Mouse (Mus musculus): Measurements from ENCODE around the gene Cope. TPM values are rescaled to one million over a fixed set of nuclear protein-coding genes. Genes with fewer than 3 reads are reported as not detected.

The Cope gene
- 100 to 1,000 TPM; 124 to 134 TPM for total RNA-seq (2021)

DNA sequence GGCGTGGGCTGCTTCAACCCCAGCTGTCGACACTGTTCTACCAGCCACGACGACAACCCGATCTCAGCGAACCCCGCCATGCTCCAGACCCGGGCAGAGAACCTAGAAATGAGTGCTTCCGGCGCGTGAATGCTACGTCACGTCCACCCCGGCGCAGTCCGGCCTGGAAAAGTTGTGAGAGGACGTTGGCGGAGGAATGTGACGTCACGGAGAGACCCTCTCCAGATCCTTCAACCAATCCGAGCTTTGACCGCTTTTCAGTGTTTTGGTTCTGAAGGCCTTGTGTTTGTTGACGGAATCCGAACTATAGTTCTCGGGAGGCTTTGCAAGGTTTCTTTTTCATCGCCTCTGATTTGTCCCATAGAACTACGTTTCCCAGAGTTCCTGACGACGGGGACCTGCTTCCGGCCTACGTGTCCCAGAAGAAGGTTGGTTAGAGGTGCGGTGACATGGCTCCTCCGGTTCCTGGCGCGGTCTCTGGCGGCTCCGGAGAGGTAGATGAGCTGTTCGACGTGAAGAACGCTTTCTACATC lies at the start of gene Cope, which contains the start of gene Ddx49:
TSS of gene Cope (plus strand) at position 161 of the 533 bp plus-strand sequence.
TSS of gene Ddx49 (minus strand) at position 132 of the 533 bp plus-strand sequence.
- intact Hi-C loops (cut with DNase I): no loop called here
- peak; percentile 95 for DNase-seq (ENCODE audit: extremely low spot score in 1 of 2, low spot score in 2 of 2)

- no peak for DNase-seq (ENCODE audit: extremely low spot score in 1 of 2, low spot score in 2 of 2)
- intact Hi-C loops (cut with DNase I): no loop called here
Observed at GRCm38 (mm10) chr8:70254628-70255027, 47.7 kb upstream of the Cope start.

DNA sequence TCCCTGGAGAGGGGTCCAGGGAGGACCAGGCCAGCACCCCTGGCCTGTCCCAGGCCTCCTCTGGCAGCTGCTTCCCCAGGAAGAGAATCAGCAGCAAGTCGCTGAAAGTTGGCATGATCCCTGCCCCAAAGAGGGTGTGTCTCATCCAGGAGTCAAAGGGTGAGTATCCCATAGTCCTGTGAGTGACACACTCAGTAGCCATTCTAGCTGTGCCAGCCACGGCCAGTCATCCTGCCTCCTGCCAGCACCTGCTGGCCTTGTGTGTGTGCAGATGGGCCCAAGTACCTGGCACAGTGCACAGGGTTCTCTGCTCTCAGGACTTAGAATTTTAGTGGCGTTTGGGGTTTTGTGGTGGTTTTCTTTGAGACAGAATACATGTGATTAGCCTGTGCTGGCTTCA lies 44.9 kb upstream of the Cope start:
- intact Hi-C loops (cut with DNase I): no loop called here
- DNase-seq (ENCODE audit: extremely low spot score in 1 of 2, low spot score in 2 of 2): no peak

DNA sequence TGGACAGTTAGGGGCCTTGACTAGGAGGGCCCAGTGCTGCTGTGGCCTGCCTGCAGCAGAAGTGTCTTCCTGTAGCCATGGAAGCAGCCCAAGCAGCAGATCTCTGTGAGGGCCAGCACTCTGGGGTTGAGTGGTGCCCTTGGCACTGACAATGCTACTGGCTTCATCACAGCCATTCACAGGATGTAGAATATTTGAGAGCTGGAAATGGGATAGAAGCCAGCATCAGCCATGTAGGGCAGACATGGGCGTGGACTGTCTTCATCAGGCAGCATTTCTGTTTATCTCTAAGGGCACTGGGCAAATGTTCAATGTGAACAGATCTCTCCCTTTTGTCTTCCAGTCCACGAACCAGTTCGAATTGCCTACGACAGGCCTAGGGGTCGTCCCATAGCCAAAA lies 43.7 kb upstream of the Cope start:
- DNase-seq (ENCODE audit: extremely low spot score in 1 of 2, low spot score in 2 of 2): no peak
- intact Hi-C loops (cut with DNase I): no loop called here

DNA sequence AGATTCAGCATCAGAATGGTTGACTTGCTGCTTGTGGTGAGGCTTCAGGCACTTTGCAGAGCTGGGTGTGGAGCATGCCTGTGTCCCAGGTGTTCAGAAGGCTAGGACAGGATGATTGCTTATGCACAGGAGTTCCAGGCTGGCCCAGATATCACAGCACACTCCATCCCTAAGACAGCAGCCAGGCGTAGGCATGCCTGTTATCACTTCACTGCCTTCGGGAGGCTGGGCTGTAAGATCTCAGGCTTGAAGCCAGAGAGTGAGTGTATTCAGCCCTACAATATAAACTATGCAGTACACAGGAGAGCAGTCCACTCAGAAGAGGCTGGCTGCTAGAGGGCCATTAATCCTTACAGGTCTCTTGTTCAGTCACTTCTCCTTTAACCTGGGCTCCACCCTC lies 43.3 kb upstream of the Cope start:
- DNase-seq (ENCODE audit: extremely low spot score in 1 of 2, low spot score in 2 of 2): no peak
- intact Hi-C loops (cut with DNase I): no loop called here

DNA sequence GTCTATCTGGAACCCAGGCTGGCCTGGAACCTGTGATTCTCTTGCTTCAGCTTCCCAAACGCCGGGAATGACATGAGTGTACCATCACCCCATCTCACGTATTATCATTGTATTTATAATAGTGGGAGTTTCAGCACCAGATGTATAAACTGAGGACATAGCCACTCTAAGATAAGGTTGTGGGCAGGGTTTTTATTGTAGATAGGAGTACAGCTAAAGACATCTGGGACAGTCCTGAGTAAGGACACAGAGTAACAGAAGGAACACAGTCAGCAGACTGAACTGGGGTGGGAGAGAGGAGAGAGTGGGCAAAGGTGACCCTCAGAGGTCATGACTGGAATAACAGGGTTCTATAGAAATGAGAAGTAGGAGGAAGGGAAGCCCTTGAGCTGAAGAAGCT lies 34.6 kb upstream of the Cope start:
- intact Hi-C loops (cut with DNase I): no loop called here
- no peak for DNase-seq (ENCODE audit: extremely low spot score in 1 of 2, low spot score in 2 of 2)

DNA sequence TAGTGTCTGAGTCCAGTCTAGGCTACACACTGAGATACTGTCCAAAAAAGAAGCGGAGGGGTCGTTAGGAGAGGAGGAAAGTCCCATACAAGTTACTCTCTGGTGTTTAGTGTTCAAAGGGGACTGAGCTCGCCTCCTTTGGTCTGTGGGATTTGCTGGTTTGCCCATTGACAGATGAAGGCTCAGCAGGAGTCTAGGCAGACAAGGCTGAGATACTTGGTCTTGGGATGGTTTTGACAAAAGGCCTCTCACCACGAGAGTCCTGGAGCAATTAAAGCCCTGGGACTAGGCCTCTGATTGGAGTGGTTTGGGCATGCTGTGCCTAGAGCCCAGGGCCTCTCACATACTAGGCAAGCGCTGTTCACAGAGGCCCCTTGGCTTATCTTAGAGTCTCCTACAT lies 34.0 kb upstream of the Cope start:
- DNase-seq (ENCODE audit: extremely low spot score in 1 of 2, low spot score in 2 of 2): no peak
- intact Hi-C loops (cut with DNase I): no loop called here

DNA sequence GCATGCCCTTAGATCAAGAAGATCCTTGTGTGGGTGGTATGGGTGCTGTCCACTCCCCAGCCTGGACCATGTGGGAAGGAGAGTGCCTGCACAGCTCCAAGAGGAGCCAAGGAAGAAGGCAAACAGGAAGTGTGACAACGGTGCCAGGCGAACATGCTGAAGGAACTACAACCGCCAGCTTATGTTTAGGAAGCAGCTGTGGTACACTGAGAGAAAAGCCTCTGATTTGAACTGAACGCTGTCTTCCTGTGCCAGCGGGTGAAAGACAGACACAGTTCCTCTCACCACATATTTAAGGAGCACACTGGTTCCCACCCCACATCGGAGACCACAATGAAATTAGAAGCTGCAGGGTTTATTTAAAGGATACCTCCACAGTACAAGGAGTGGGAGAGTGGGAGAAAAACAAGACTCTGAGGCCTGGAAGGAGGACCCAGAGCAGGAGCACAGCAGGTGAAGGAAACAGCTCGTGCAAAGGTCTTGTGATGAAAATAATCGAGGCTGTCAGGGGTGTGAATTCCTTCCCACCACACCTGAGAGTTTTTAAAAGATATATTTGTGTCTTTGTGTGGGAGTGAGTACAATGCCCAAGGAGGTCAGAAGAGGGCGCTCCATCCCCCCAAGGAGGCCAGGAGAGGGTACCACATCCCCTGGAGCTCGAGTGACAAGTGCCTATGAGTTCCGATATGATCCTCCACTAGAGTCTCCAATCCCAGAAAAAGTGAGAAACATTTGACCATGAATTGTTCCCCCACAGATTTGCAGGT lies 33.3 kb upstream of the Cope start:
- intact Hi-C loops (cut with DNase I): no loop called here
- DNase-seq (ENCODE audit: extremely low spot score in 1 of 2, low spot score in 2 of 2): peak; percentile 36 to 57

DNA sequence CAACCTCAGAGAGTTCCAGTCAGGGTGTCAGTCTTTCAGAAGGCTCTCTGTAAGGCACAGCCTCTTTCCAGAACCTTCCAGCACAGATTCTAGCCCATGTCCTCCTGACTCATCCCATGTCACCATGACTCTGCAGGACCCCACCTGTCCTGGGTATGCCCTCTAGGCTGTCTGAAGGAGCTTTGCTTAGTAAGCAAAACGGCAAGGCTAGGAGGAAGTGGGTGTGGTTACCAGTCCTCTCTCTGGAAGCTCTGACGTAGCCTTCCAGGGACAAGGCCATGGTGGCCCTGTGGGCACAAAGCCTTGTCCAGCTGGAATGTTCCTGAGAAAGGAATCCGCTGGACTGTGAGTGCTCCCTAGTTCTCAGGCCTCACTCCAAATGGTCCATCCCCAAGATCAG lies 29.4 kb upstream of the Cope start:
- DNase-seq (ENCODE audit: extremely low spot score in 1 of 2, low spot score in 2 of 2): no peak
- intact Hi-C loops (cut with DNase I): no loop called here

- intact Hi-C loops (cut with DNase I): no loop called here
- no peak for DNase-seq (ENCODE audit: extremely low spot score in 1 of 2, low spot score in 2 of 2)
Observed at GRCm38 (mm10) chr8:70274350-70274749, 28.0 kb upstream of the Cope start.

GRCm38 (mm10) chr8:70276476-70276875 lies 25.8 kb upstream of the Cope start:
- DNase-seq (ENCODE audit: extremely low spot score in 1 of 2, low spot score in 2 of 2): no peak
- intact Hi-C loops (cut with DNase I): no loop called here

DNA sequence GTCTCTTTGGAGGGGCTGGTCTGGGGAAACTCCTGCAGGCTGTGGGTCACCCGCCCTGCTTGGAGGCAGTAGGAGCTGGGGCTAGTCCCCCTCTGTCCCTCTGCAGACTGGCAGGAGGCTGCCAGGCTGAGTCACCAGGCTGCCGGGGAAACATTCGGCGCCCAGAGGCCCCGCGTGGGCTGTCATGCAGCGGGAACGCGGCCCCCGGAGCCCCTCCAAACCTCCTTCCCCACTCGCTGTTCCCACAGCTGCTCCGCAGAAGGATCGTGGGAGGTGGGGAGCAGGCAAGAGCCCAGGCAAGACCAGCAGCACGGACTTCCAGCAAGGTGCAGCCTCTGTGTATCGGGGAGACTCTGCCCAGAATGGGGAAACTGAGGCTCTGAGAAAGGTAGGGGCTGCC lies 24.1 kb upstream of the Cope start:
- intact Hi-C loops (cut with DNase I): no loop called here
- DNase-seq (ENCODE audit: extremely low spot score in 1 of 2, low spot score in 2 of 2): no peak

- intact Hi-C loops (cut with DNase I): no loop called here
- DNase-seq (ENCODE audit: extremely low spot score in 1 of 2, low spot score in 2 of 2): no peak
Observed at GRCm38 (mm10) chr8:70279266-70279665, 23.1 kb upstream of the Cope start.

- intact Hi-C loops (cut with DNase I): no loop called here
- no peak for DNase-seq (ENCODE audit: extremely low spot score in 1 of 2, low spot score in 2 of 2)
Observed at GRCm38 (mm10) chr8:70281001-70281400, 21.3 kb upstream of the Cope start.

GRCm38 (mm10) chr8:70282603-70283135 lies 19.6 kb upstream of the Cope start, which contains the start of gene Homer3:
Gene Homer3, plus strand, starts transcription at chr8:70282827.
- peak; percentile 68 to 95 for DNase-seq (ENCODE audit: extremely low spot score in 1 of 2, low spot score in 2 of 2)
- intact Hi-C loops (cut with DNase I): no loop called here

- DNase-seq (ENCODE audit: extremely low spot score in 1 of 2, low spot score in 2 of 2): peak in 1 of 2 experiments; percentile 53
- intact Hi-C loops (cut with DNase I): no loop called here
Observed at GRCm38 (mm10) chr8:70283136-70284077, 18.9 kb upstream of the Cope start.

DNA sequence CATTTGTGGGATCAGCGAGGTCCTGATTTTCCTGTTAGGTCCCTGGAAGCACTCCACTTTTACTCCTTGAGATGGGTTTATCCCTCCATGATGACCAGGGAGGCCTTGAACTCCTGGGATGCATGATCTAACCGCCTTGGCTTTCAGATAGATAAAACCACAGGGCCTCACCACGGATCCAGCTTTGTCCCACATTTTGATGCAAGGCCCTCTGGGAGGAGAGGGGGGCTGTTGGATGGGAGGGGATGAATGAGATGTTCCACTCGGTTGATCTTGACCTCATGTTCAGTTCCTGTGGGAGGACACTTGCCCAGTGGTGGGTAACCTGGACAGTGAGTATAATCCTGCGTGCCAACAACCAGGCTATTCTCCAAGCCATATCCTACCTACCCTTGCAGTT lies 17.9 kb upstream of the Cope start:
- no peak for DNase-seq (ENCODE audit: extremely low spot score in 1 of 2, low spot score in 2 of 2)
- intact Hi-C loops (cut with DNase I): no loop called here

GRCm38 (mm10) chr8:70285304-70285703 lies 17.0 kb upstream of the Cope start:
- DNase-seq (ENCODE audit: extremely low spot score in 1 of 2, low spot score in 2 of 2): no peak
- intact Hi-C loops (cut with DNase I): no loop called here

GRCm38 (mm10) chr8:70286737-70287136 lies 15.6 kb upstream of the Cope start:
- DNase-seq (ENCODE audit: extremely low spot score in 1 of 2, low spot score in 2 of 2): no peak
- intact Hi-C loops (cut with DNase I): no loop called here

All from left cerebral cortex, postnatal 10 days (tissue).